Mouse (Mus musculus): Measurements from ENCODE around the gene Itln1. TPM values are rescaled to one million over a fixed set of nuclear protein-coding genes. Genes with fewer than 3 reads are reported as not detected.
"Not testable (repeated sequence)": the region's sequence is repeated elsewhere in the genome, so short reads cannot be mapped to it uniquely, and the experiment has no call there.

Itln1 gene
- total and polyA plus RNA-seq, 2 experiments from 2014 or later, result not detected

- peak overlapping the region; percentile 21 for H3K4me3 ChIP-seq (ENCODE audit: low read depth, low read length)
- no peaks in the 10 kb centered on the region for H3K36me3 ChIP-seq (ENCODE audit: insufficient read depth)
- no peaks in the 10 kb centered on the region for H3K27me3 ChIP-seq (ENCODE audit: insufficient read depth, low read length)
- H3K4me2 ChIP-seq (ENCODE audit: low read depth), result peak overlapping the region; percentile 38
- H3K9me3 ChIP-seq (ENCODE audit: low read length), result no peaks in the 10 kb centered on the region
- H3K4me1 ChIP-seq (ENCODE audit: insufficient read depth), result no peaks in the 10 kb centered on the region
- WGBS, result 66% methylated on average over 27 of the region's 27 CpGs
- peak overlapping the region; percentile 39; the same call in 1 of the 2 replicates for H3K9ac ChIP-seq
- no peak for TF ChIP-seq CTCF (IDR thresholded peaks at IDR 0.05; ENCODE audit: low read depth)
- no peak overlapping the region for H3K27ac ChIP-seq (ENCODE audit: low read depth, low read length)
- peak; percentile 69 for ATAC-seq
- DNase-seq, result peak; percentile 53
These were observed 57.1 kb downstream of the Itln1 start for GRCm38 (mm10) chr1:171477758-171478545.

GRCm38 (mm10) chr1:171477123-171477522 is 58.0 kb downstream of the Itln1 start:
- Histone ChIP-seq H3K9ac (no peak overlapping the region), H3K27ac (ENCODE audit: low read depth, low read length) (no peak overlapping the region), H3K4me3 (ENCODE audit: low read depth, low read length) (no peak overlapping the region), H3K4me2 (ENCODE audit: low read depth) (no peak overlapping the region), H3K4me1 (ENCODE audit: insufficient read depth) (no peaks in the 10 kb centered on the region), H3K9me3 (ENCODE audit: low read length) (no peaks in the 10 kb centered on the region), H3K27me3 (ENCODE audit: insufficient read depth, low read length) (no peaks in the 10 kb centered on the region), H3K36me3 (ENCODE audit: insufficient read depth) (no peaks in the 10 kb centered on the region)
- no peak for DNase-seq
- no peak for ATAC-seq
- 80% methylated on average over 8 of the region's 8 CpGs for WGBS
- TF ChIP-seq CTCF (IDR thresholded peaks at IDR 0.05; ENCODE audit: low read depth), result no peak

GRCm38 (mm10) chr1:171473920-171474640 is 61.0 kb downstream of the Itln1 start:
- no peak overlapping the region for H3K9ac ChIP-seq
- no peak overlapping the region for H3K27ac ChIP-seq (ENCODE audit: low read depth, low read length)
- H3K36me3 ChIP-seq (ENCODE audit: insufficient read depth), result no peaks in the 10 kb centered on the region
- H3K27me3 ChIP-seq (ENCODE audit: insufficient read depth, low read length), result no peaks in the 10 kb centered on the region
- TF ChIP-seq CTCF (IDR thresholded peaks at IDR 0.05; ENCODE audit: low read depth), result no peak
- no peak overlapping the region for H3K4me3 ChIP-seq (ENCODE audit: low read depth, low read length)
- no peaks in the 10 kb centered on the region for H3K4me1 ChIP-seq (ENCODE audit: insufficient read depth)
- no peaks in the 10 kb centered on the region for H3K9me3 ChIP-seq (ENCODE audit: low read length)
- no peak for DNase-seq
- no peak overlapping the region for H3K4me2 ChIP-seq (ENCODE audit: low read depth)
- 76% methylated on average over 9 of the region's 9 CpGs for WGBS
- no peak for ATAC-seq

- DNase-seq, result no peak
- Histone ChIP-seq H3K27me3 (ENCODE audit: insufficient read depth, low read length) (no peaks in the 10 kb centered on the region), H3K36me3 (ENCODE audit: insufficient read depth) (no peaks in the 10 kb centered on the region), H3K9ac (no peak overlapping the region), H3K4me3 (ENCODE audit: low read depth, low read length) (no peak overlapping the region), H3K4me1 (ENCODE audit: insufficient read depth) (no peaks in the 10 kb centered on the region), H3K27ac (ENCODE audit: low read depth, low read length) (no peak overlapping the region), H3K4me2 (ENCODE audit: low read depth) (no peak overlapping the region), H3K9me3 (ENCODE audit: low read length) (no peaks in the 10 kb centered on the region)
- no peak for TF ChIP-seq CTCF (IDR thresholded peaks at IDR 0.05; ENCODE audit: low read depth)
- 68% methylated on average over 4 of the region's 4 CpGs for WGBS
- ATAC-seq, result no peak
These were observed 61.6 kb downstream of the Itln1 start for GRCm38 (mm10) chr1:171473506-171473905.

- H3K36me3 ChIP-seq (ENCODE audit: insufficient read depth); H3K27me3 ChIP-seq (ENCODE audit: insufficient read depth, low read length); H3K4me2 ChIP-seq (ENCODE audit: low read depth); DNase-seq; H3K4me3 ChIP-seq (ENCODE audit: low read depth, low read length); ATAC-seq; H3K4me1 ChIP-seq (ENCODE audit: insufficient read depth); H3K9ac ChIP-seq; H3K27ac ChIP-seq (ENCODE audit: low read depth, low read length); H3K9me3 ChIP-seq (ENCODE audit: low read length): not testable (repeated sequence)
- 90% methylated on average over 8 of the region's 8 CpGs for WGBS
These were observed 63.2 kb downstream of the Itln1 start for GRCm38 (mm10) chr1:171471941-171472340.

GRCm38 (mm10) chr1:171471452-171471851 is 63.6 kb downstream of the Itln1 start:
- Histone ChIP-seq H3K9ac (no peak overlapping the region), H3K9me3 (ENCODE audit: low read length) (no peaks in the 10 kb centered on the region), H3K4me2 (ENCODE audit: low read depth) (no peak overlapping the region), H3K4me1 (ENCODE audit: insufficient read depth) (no peaks in the 10 kb centered on the region), H3K27me3 (ENCODE audit: insufficient read depth, low read length) (no peaks in the 10 kb centered on the region), H3K36me3 (ENCODE audit: insufficient read depth) (no peaks in the 10 kb centered on the region), H3K4me3 (ENCODE audit: low read depth, low read length) (no peak overlapping the region), H3K27ac (ENCODE audit: low read depth, low read length) (no peak overlapping the region)
- WGBS, result 55% methylated on average over 1 of the region's 1 CpGs
- no peak for ATAC-seq
- no peak for TF ChIP-seq CTCF (IDR thresholded peaks at IDR 0.05; ENCODE audit: low read depth)
- no peak for DNase-seq

GRCm38 (mm10) chr1:171470896-171471295 is 64.2 kb downstream of the Itln1 start:
- Histone ChIP-seq H3K4me1 (ENCODE audit: insufficient read depth) (no peaks in the 10 kb centered on the region), H3K27ac (ENCODE audit: low read depth, low read length) (no peak overlapping the region), H3K27me3 (ENCODE audit: insufficient read depth, low read length) (no peaks in the 10 kb centered on the region), H3K9me3 (ENCODE audit: low read length) (no peaks in the 10 kb centered on the region), H3K36me3 (ENCODE audit: insufficient read depth) (no peaks in the 10 kb centered on the region), H3K4me3 (ENCODE audit: low read depth, low read length) (no peak overlapping the region), H3K4me2 (ENCODE audit: low read depth) (no peak overlapping the region), H3K9ac (no peak overlapping the region)
- DNase-seq (no peak), ATAC-seq (no peak)
- no peak for TF ChIP-seq CTCF (IDR thresholded peaks at IDR 0.05; ENCODE audit: low read depth)
- 92% methylated on average over 5 of the region's 5 CpGs for WGBS

All from forebrain, postnatal 0 days (tissue).